Mouse (Mus musculus): Measurements from ENCODE around the gene Bpifb3. TPM values are rescaled to one million over a fixed set of nuclear protein-coding genes. Genes with fewer than 3 reads are reported as not detected.
A peak's percentile ranks its signal among the peaks of the same experiment; 100 is the strongest.

The Bpifb3 gene
- polyA plus RNA-seq, 2 experiments: not detected

DNA sequence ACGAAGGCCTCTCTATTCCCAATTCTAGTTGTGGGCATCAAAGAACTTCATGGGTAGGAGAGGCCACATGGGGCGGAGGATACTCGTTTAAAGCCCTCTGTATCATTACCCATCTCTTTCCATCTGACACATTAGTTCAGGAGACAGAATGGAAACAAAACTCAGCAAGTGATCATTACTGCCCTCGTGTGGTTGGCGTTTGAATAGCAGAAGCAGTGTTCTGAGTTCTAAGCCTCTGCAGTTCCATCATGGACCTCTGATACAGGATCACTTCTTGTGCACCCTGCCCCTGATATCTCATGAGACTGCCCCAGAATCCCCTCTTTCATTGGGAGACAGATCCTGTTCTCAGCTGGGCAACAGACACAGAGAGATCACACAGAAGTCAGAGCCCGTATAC is 34.9 kb downstream of the Bpifb3 start:
- no peaks in the 10 kb centered on the region for H3K9me3 ChIP-seq (ENCODE audit: control insufficient read depth, low read length)
- no peak for TF ChIP-seq POLR2A (IDR thresholded peaks at IDR 0.05; ENCODE audit: borderline replicate concordance, extremely low read depth, insufficient read depth, insufficient read length)
- WGBS: 29% methylated on average over 6 of the region's 6 CpGs

DNA sequence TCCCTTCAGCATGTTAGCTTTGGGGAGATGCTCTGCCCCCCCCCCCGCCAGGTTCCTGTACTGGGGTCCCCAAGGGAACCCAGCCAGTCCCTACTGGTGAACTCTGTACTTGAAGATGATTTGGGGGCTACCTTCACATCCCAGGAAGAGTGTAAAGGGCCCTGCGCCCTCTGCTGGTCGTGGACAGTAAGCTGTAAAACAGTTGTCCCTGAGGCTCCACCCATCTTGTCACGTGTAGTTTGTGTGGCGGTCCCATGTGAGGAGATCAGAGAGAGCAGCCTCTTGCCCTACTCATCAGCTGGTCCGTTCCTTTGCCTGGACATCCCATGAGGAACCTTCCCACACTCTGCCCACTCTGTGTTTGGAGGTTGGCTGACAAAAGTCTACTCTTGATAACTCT is 35.8 kb downstream of the Bpifb3 start:
- TF ChIP-seq POLR2A (IDR thresholded peaks at IDR 0.05; ENCODE audit: borderline replicate concordance, extremely low read depth, insufficient read depth, insufficient read length): no peak
- H3K4me1 ChIP-seq (ENCODE audit: control insufficient read depth, insufficient read depth, low read length): no peaks in the 10 kb centered on the region
- peak; percentile 44; the same call in 1 of the 2 replicates for ATAC-seq (ENCODE audit: low FRiP score, low read depth)
- H3K27ac ChIP-seq (replicated peaks; ENCODE audit: low read depth, low read length): no peak overlapping the region
- no peak overlapping the region for H3K4me3 ChIP-seq (replicated peaks; ENCODE audit: low read length)
- H3K27me3 ChIP-seq (ENCODE audit: control insufficient read depth, insufficient read depth, low read length): no peaks in the 10 kb centered on the region
- no peaks in the 10 kb centered on the region for H3K9me3 ChIP-seq (ENCODE audit: control insufficient read depth, low read length)
- H3K4me2 ChIP-seq (replicated peaks; ENCODE audit: low read depth, low read length, severe bottlenecking): no peak overlapping the region
- DNase-seq (ENCODE audit: low spot score): peak; percentile 43
- WGBS: 7% methylated on average over 6 of the region's 6 CpGs
- H3K36me3 ChIP-seq (ENCODE audit: control insufficient read depth, insufficient read depth, low read length): no peaks in the 10 kb centered on the region
- no peak overlapping the region for H3K9ac ChIP-seq (ENCODE audit: low read depth, low read length, severe bottlenecking)

More for the DNA sequence above, 34.9 kb downstream of the Bpifb3 start:
- Histone ChIP-seq H3K36me3 (ENCODE audit: control insufficient read depth, insufficient read depth, low read length) (no peaks in the 10 kb centered on the region), H3K27ac (replicated peaks; ENCODE audit: low read depth, low read length) (no peak overlapping the region), H3K4me2 (replicated peaks; ENCODE audit: low read depth, low read length, severe bottlenecking) (no peak overlapping the region), H3K27me3 (ENCODE audit: control insufficient read depth, insufficient read depth, low read length) (no peaks in the 10 kb centered on the region), H3K4me3 (replicated peaks; ENCODE audit: low read length) (no peak overlapping the region), H3K9ac (ENCODE audit: low read depth, low read length, severe bottlenecking) (no peak overlapping the region), H3K4me1 (ENCODE audit: control insufficient read depth, insufficient read depth, low read length) (no peaks in the 10 kb centered on the region)
- peak; percentile 68 for DNase-seq (ENCODE audit: low spot score)
- no peak for ATAC-seq (ENCODE audit: low FRiP score, low read depth)

DNA sequence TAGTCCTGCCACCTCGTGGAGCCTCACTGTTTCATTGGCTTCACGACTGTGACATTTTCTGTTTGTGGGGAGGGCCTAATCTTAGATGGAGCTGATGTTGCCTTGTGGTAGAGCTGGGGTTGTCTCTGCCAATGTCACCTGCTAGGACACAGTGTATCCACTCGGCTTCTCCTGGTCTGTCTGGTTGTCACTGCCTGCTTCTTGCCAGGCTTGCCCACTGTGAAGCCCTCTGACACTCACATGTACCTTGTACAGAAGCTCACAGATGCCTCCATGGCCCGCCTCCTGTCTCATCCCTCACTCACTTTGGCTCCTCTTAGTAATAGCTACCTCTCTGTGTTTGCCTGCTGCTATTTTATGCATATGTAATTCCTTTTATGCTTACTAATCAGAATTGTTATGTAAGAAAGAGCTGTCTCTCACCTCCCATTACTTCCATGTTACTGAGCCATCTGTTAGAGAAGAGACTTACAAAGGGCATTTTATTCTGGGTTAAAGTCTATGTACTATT is 44.8 kb downstream of the Bpifb3 start:
- Histone ChIP-seq H3K4me2 (replicated peaks; ENCODE audit: low read depth, low read length, severe bottlenecking) (no peak overlapping the region), H3K4me1 (ENCODE audit: control insufficient read depth, insufficient read depth, low read length) (no peaks in the 10 kb centered on the region), H3K36me3 (ENCODE audit: control insufficient read depth, insufficient read depth, low read length) (no peaks in the 10 kb centered on the region), H3K9ac (ENCODE audit: low read depth, low read length, severe bottlenecking) (no peak overlapping the region), H3K27ac (replicated peaks; ENCODE audit: low read depth, low read length) (no peak overlapping the region), H3K4me3 (replicated peaks; ENCODE audit: low read length) (no peak overlapping the region), H3K9me3 (ENCODE audit: control insufficient read depth, low read length) (no peaks in the 10 kb centered on the region), H3K27me3 (ENCODE audit: control insufficient read depth, insufficient read depth, low read length) (no peaks in the 10 kb centered on the region)
- no peak for ATAC-seq (ENCODE audit: low FRiP score, low read depth)
- DNase-seq (ENCODE audit: low spot score): no peak
- 65% methylated on average over 4 of the region's 4 CpGs for WGBS
- no peak for TF ChIP-seq POLR2A (IDR thresholded peaks at IDR 0.05; ENCODE audit: borderline replicate concordance, extremely low read depth, insufficient read depth, insufficient read length)

DNA sequence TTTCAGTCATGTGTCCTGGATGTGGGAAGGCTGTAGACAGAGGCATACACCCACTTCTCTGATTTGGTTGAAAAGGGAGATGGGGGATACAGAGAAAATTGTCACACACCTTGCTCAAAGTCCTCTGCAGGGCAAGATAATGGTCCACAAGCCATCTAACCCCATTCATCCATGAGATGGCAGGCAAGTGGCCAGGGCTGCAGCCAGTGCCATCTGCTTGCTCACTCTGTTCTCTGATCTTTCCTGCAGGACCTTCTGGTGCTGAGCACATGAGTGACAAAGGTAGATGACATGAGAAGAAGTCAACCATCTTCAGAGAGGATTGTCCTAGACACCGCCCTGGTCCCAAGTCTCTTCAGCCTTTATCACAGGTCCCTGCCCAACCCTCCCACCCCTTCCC is 45.3 kb downstream of the Bpifb3 start:
- Histone ChIP-seq H3K4me2 (replicated peaks; ENCODE audit: low read depth, low read length, severe bottlenecking) (no peak overlapping the region), H3K36me3 (ENCODE audit: control insufficient read depth, insufficient read depth, low read length) (no peaks in the 10 kb centered on the region), H3K4me3 (replicated peaks; ENCODE audit: low read length) (no peak overlapping the region), H3K27me3 (ENCODE audit: control insufficient read depth, insufficient read depth, low read length) (no peaks in the 10 kb centered on the region), H3K9ac (ENCODE audit: low read depth, low read length, severe bottlenecking) (no peak overlapping the region), H3K9me3 (ENCODE audit: control insufficient read depth, low read length) (no peaks in the 10 kb centered on the region), H3K27ac (replicated peaks; ENCODE audit: low read depth, low read length) (no peak overlapping the region), H3K4me1 (ENCODE audit: control insufficient read depth, insufficient read depth, low read length) (no peaks in the 10 kb centered on the region)
- no peak for TF ChIP-seq POLR2A (IDR thresholded peaks at IDR 0.05; ENCODE audit: borderline replicate concordance, extremely low read depth, insufficient read depth, insufficient read length)
- 94% methylated on average over 1 of the region's 1 CpGs for WGBS
- no peak for ATAC-seq (ENCODE audit: low FRiP score, low read depth)
- no peak for DNase-seq (ENCODE audit: low spot score)

DNA sequence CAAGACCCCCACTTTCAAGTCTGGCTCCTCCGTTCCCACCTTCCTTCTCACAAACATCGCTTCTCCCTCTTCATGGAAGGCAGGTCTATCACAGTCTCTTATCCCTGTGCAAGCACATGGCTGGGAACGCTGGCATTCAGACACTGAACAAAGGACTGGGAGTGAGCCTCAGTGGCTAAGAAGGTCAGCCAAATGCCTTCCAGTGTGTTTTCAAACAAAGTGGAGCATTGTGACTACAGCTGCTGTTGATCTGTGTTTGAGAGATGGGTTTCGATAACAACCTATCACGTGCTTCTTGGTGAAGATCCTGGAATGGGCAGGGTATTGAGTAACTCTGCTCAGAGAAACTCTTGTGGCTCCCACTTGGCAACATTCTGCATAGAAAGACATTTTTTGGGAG is 52.2 kb downstream of the Bpifb3 start:
- no peak for TF ChIP-seq POLR2A (IDR thresholded peaks at IDR 0.05; ENCODE audit: borderline replicate concordance, extremely low read depth, insufficient read depth, insufficient read length)
- DNase-seq (ENCODE audit: low spot score): no peak
- H3K36me3 ChIP-seq (ENCODE audit: control insufficient read depth, insufficient read depth, low read length): no peaks in the 10 kb centered on the region
- H3K4me3 ChIP-seq (replicated peaks; ENCODE audit: low read length): no peak overlapping the region
- no peak for ATAC-seq (ENCODE audit: low FRiP score, low read depth)
- H3K27ac ChIP-seq (replicated peaks; ENCODE audit: low read depth, low read length): no peak overlapping the region
- no peak overlapping the region for H3K9ac ChIP-seq (ENCODE audit: low read depth, low read length, severe bottlenecking)
- WGBS: 87% methylated on average over 5 of the region's 5 CpGs
- no peaks in the 10 kb centered on the region for H3K4me1 ChIP-seq (ENCODE audit: control insufficient read depth, insufficient read depth, low read length)
- H3K9me3 ChIP-seq (ENCODE audit: control insufficient read depth, low read length): no peaks in the 10 kb centered on the region
- H3K4me2 ChIP-seq (replicated peaks; ENCODE audit: low read depth, low read length, severe bottlenecking): no peak overlapping the region
- no peaks in the 10 kb centered on the region for H3K27me3 ChIP-seq (ENCODE audit: control insufficient read depth, insufficient read depth, low read length)

DNA sequence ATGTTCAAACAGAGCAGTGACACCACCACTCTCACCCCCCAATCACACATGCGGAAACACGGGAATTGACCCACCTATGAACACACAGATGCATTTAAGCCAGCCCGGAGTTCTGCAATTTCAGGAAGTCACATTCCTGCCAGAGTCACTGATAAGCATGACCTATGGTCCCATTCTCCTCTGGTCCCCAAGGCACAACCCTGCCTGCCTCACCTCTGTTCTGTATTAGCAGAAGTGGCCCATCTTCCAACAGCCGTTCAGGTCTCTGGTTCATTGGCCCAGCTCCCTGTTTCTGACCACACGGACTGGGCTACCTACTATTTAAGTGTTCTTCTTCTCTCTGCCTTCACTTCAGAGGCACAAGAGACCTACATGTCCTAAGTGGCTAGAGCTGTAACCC is 56.6 kb downstream of the Bpifb3 start, which contains the start of gene Bpifa6:
Gene Bpifa6, plus strand, starts transcription at position 364 of the 400 bp plus-strand sequence.
- Histone ChIP-seq H3K27ac (replicated peaks; ENCODE audit: low read depth, low read length) (no peak within 1 kb of the TSS), H3K9ac (ENCODE audit: low read depth, low read length, severe bottlenecking) (no peak within 1 kb of the TSS), H3K4me1 (ENCODE audit: control insufficient read depth, insufficient read depth, low read length) (no peaks in the 10 kb centered on the region), H3K4me2 (replicated peaks; ENCODE audit: low read depth, low read length, severe bottlenecking) (no peak within 1 kb of the TSS), H3K27me3 (ENCODE audit: control insufficient read depth, insufficient read depth, low read length) (no peaks in the 10 kb centered on the region), H3K9me3 (ENCODE audit: control insufficient read depth, low read length) (no peaks in the 10 kb centered on the region), H3K36me3 (ENCODE audit: control insufficient read depth, insufficient read depth, low read length) (no peaks in the 10 kb centered on the region), H3K4me3 (replicated peaks; ENCODE audit: low read length) (no peak within 1 kb of the TSS)
- 68% methylated on average over 5 of the region's 5 CpGs for WGBS
- no peak for TF ChIP-seq POLR2A (IDR thresholded peaks at IDR 0.05; ENCODE audit: borderline replicate concordance, extremely low read depth, insufficient read depth, insufficient read length)
- no peak for DNase-seq (ENCODE audit: low spot score)
- no peak for ATAC-seq (ENCODE audit: low FRiP score, low read depth)

Other genes starting within 250 kb of the Bpifb3 start
- gene Dnmt3c, start 221.6 kb upstream of the Bpifb3 start, polyA plus RNA-seq (2012; rRNA removed): 0.06 and 0.10 TPM in 2 replicates
- 0.08 and 0.10 TPM in 2 replicates for gene Dnmt3c, start 221.6 kb upstream of the Bpifb3 start, polyA plus RNA-seq (2014; fragmentation: Nextera tagmentation; extraction: Ambion mirVana)
- 30.2 and 36.1 TPM in 2 replicates for gene Mapre1, start 177.0 kb upstream of the Bpifb3 start, polyA plus RNA-seq (2012; rRNA removed)
- gene Mapre1, start 177.0 kb upstream of the Bpifb3 start, polyA plus RNA-seq (2014; fragmentation: Nextera tagmentation; extraction: Ambion mirVana): 194 and 203 TPM in 2 replicates
- 0.11 and 0.19 TPM in 2 replicates for gene Efcab8, start 138.3 kb upstream of the Bpifb3 start, polyA plus RNA-seq (2012; rRNA removed)
- 0.06 TPM in 1 of 2 replicates, not detected in the other for gene Efcab8, start 138.3 kb upstream of the Bpifb3 start, polyA plus RNA-seq (2014; fragmentation: Nextera tagmentation; extraction: Ambion mirVana)
- gene Sun5, start 47.1 kb upstream of the Bpifb3 start, polyA plus RNA-seq (2012; rRNA removed): not detected in 2 replicates
- gene Sun5, start 47.1 kb upstream of the Bpifb3 start, polyA plus RNA-seq (2014; fragmentation: Nextera tagmentation; extraction: Ambion mirVana): not detected in 2 replicates
- gene Bpifb2, start 43.2 kb upstream of the Bpifb3 start, polyA plus RNA-seq (2012; rRNA removed): 0.09 and 0.20 TPM in 2 replicates
- not detected in 2 replicates for gene Bpifb2, start 43.2 kb upstream of the Bpifb3 start, polyA plus RNA-seq (2014; fragmentation: Nextera tagmentation; extraction: Ambion mirVana)
- 0.12 TPM in 1 of 2 replicates, not detected in the other for gene Bpifb6, start 17.8 kb upstream of the Bpifb3 start, polyA plus RNA-seq (2012; rRNA removed)
- gene Bpifb6, start 17.8 kb upstream of the Bpifb3 start, polyA plus RNA-seq (2014; fragmentation: Nextera tagmentation; extraction: Ambion mirVana): not detected in 2 replicates
- not detected in 2 replicates for gene Bpifb4, start 20.0 kb downstream of the Bpifb3 start, polyA plus RNA-seq (2012; rRNA removed)
- not detected in 2 replicates for gene Bpifb4, start 20.0 kb downstream of the Bpifb3 start, polyA plus RNA-seq (2014; fragmentation: Nextera tagmentation; extraction: Ambion mirVana)
- not detected in 2 replicates for gene Bpifa6, start 56.7 kb downstream of the Bpifb3 start, polyA plus RNA-seq (2012; rRNA removed)
- not detected in 2 replicates for gene Bpifa6, start 56.7 kb downstream of the Bpifb3 start, polyA plus RNA-seq (2014; fragmentation: Nextera tagmentation; extraction: Ambion mirVana)
- gene Bpifa2, start 90.0 kb downstream of the Bpifb3 start, polyA plus RNA-seq (2012; rRNA removed): not detected in 2 replicates
- not detected in 2 replicates for gene Bpifa2, start 90.0 kb downstream of the Bpifb3 start, polyA plus RNA-seq (2014; fragmentation: Nextera tagmentation; extraction: Ambion mirVana)
- gene Bpifa3, start 212.1 kb downstream of the Bpifb3 start, polyA plus RNA-seq (2012; rRNA removed): not detected in 2 replicates
- gene Bpifa3, start 212.1 kb downstream of the Bpifb3 start, polyA plus RNA-seq (2014; fragmentation: Nextera tagmentation; extraction: Ambion mirVana): not detected in 2 replicates
- 0.09 TPM in 1 of 2 replicates, not detected in the other for gene Bpifa1, start 224.7 kb downstream of the Bpifb3 start, polyA plus RNA-seq (2012; rRNA removed)
- not detected in 2 replicates for gene Bpifa1, start 224.7 kb downstream of the Bpifb3 start, polyA plus RNA-seq (2014; fragmentation: Nextera tagmentation; extraction: Ambion mirVana)
- not detected in 2 replicates for gene Bpifa5, start 244.4 kb downstream of the Bpifb3 start, polyA plus RNA-seq (2012; rRNA removed)
- gene Bpifa5, start 244.4 kb downstream of the Bpifb3 start, polyA plus RNA-seq (2014; fragmentation: Nextera tagmentation; extraction: Ambion mirVana): not detected in 2 replicates